Mouse (Mus musculus) kidney, adult 2 months (tissue): ENCODE measurements around the gene 2210011C24Rik.

Source experiments
- CTCF ChIP-seq: fragments of 200-500 bp; conservative IDR thresholded peaks from 2 replicates; pipeline ENCODE4 v1.5.1; 2011; ENCODE audit warnings: low read depth, mild to moderate bottlenecking, control low read depth, low read length, moderate library complexity, mixed read lengths; ENCODE audit not compliant: insufficient read depth, insufficient read length
- POLR2A ChIP-seq: fragments of 200-500 bp; IDR thresholded peaks from one replicate; pipeline ENCODE4 v1.6.1; 2011; ENCODE audit warnings: low read depth, low read length, control low read depth

DNA sequence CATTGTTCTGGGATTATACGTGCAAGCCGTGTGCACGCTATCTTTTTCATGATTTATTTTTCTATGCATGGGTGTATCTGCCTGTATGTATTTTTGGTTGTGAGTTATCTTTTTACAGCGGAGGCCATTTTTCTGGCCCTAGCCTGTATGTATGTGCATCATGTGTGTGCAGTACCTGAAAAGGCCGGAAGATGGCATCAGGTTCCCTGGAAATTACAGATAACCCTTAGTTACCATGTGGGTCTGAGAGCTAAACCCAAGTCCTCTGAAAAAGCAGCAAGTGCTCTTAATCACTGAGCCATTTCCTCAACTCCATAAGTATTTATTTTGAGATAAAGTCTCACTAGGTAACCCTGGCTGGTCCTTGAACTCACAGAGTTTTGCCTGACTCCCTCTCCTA lies 41.3 kb upstream of the 2210011C24Rik start:
- TF ChIP-seq CTCF (no peak), POLR2A (no peak)
